Mouse (Mus musculus) neural tube, embryonic 15.5 days (tissue): ENCODE data around the gene Ago3. TPM values are rescaled to one million over a fixed set of nuclear protein-coding genes. Genes with fewer than 3 reads are reported as not detected.

Experiments
- ATAC-seq: fragments of 200-750 bp; cut with Nextera tagmentation; 2 replicates; pipeline ENCODE4 v1.8.0; 2017; ENCODE audit warnings: mild to moderate bottlenecking, moderate TSS enrichment, moderate library complexity; ENCODE audit not compliant: low FRiP score
- H3K27ac ChIP-seq: fragments of 300-500 bp; sonication (generic); replicated peaks from 2 replicates; pipeline ENCODE4 v1.5.1; 2015; ENCODE audit warnings: mild to moderate bottlenecking, inconsistent platforms
- H3K27me3 ChIP-seq: fragments of 300-500 bp; sonication (generic); replicated peaks from 2 replicates; pipeline ENCODE4 v1.6.1; 2015; ENCODE audit warnings: inconsistent platforms
- H3K36me3 ChIP-seq: fragments of 300-500 bp; sonication (generic); 2 replicates; pipeline ENCODE4 v1.6.1; 2015; ENCODE audit warnings: inconsistent platforms
- H3K4me1 ChIP-seq: fragments of 300-500 bp; sonication (generic); 2 replicates; pipeline ENCODE4 v1.6.1; 2015; ENCODE audit warnings: inconsistent platforms
- H3K4me2 ChIP-seq: fragments of 300-500 bp; sonication (generic); 2 replicates; pipeline ENCODE4 v1.6.1; 2015; ENCODE audit warnings: inconsistent platforms, mild to moderate bottlenecking, moderate library complexity
- H3K4me3 ChIP-seq: fragments of 300-500 bp; sonication (generic); replicated peaks from 2 replicates; pipeline ENCODE4 v1.5.1; 2015; ENCODE audit warnings: mild to moderate bottlenecking, inconsistent platforms
- H3K9ac ChIP-seq: fragments of 300-500 bp; sonication (generic); replicated peaks from 2 replicates; pipeline ENCODE4 v1.6.1; 2015; ENCODE audit warnings: mild to moderate bottlenecking, inconsistent platforms
- H3K9me3 ChIP-seq: fragments of 300-500 bp; sonication (generic); replicated peaks from 2 replicates; pipeline ENCODE4 v1.6.1; 2016; ENCODE audit warnings: inconsistent platforms
- WGBS: fragments of 180-500 bp; shearing (Covaris S2); methylation state at CpG from one replicate; pipeline ENCODE4 v1.1.7; 2015; ENCODE audit warnings: mixed read lengths; 5-methylcytosine and 5-hydroxymethylcytosine counted together
- polyA plus RNA-seq: library from polyadenylated mRNA; unstranded; fragments of >200 nt; fragmentation: Nextera tagmentation; extraction: Ambion mirVana; gene quantifications from 2 replicates; pipeline ENCODE4 v1.2.1, GENCODE M21; 2015

Ago3 gene
- polyA plus RNA-seq, 1 experiment from 2014 or later, result 17.1 TPM

GRCm38 (mm10) chr4:126412526-126412925, 16.8 kb downstream of the Ago3 start:
- ATAC-seq, result no peak
- Histone ChIP-seq H3K4me1 (no peaks in the 10 kb centered on the region), H3K27me3 (no peaks in the 10 kb centered on the region), H3K9ac (no peak overlapping the region), H3K36me3 (0 out of 2 replicates have a peak, but pooled peaks cover 3% of the 10 kb centered on the region), H3K4me3 (no peak overlapping the region), H3K4me2 (no peak overlapping the region), H3K27ac (no peak overlapping the region), H3K9me3 (no peaks in the 10 kb centered on the region)
- WGBS, result 94% methylated on average over 3 of the region's 3 CpGs

- no peaks in the 10 kb centered on the region for H3K9me3 ChIP-seq
- H3K27me3 ChIP-seq, result no peaks in the 10 kb centered on the region
- H3K4me2 ChIP-seq, result no peak overlapping the region
- 86% methylated on average over 9 of the region's 9 CpGs for WGBS
- peaks cover 22% of the 10 kb centered on the region for H3K36me3 ChIP-seq
- H3K4me3 ChIP-seq, result no peak overlapping the region
- H3K27ac ChIP-seq, result no peak overlapping the region
- no peaks in the 10 kb centered on the region for H3K4me1 ChIP-seq
- no peak for ATAC-seq
- no peak overlapping the region for H3K9ac ChIP-seq
Observed at GRCm38 (mm10) chr4:126371497-126371896, 57.9 kb downstream of the Ago3 start.

- H3K9ac ChIP-seq, result no peak overlapping the region
- H3K27me3 ChIP-seq, result no peaks in the 10 kb centered on the region
- no peak overlapping the region for H3K27ac ChIP-seq
- H3K4me3 ChIP-seq, result no peak overlapping the region
- H3K9me3 ChIP-seq, result no peaks in the 10 kb centered on the region
- no peaks in the 10 kb centered on the region for H3K4me1 ChIP-seq
- peaks cover 37% of the 10 kb centered on the region for H3K36me3 ChIP-seq
- 94% methylated on average over 1 of the region's 1 CpGs for WGBS
- ATAC-seq, result no peak
- no peak overlapping the region for H3K4me2 ChIP-seq
Observed at GRCm38 (mm10) chr4:126360069-126360468, 69.3 kb downstream of the Ago3 start.

- Histone ChIP-seq H3K27me3 (no peaks in the 10 kb centered on the region), H3K4me1 (no peaks in the 10 kb centered on the region), H3K4me2 (no peak overlapping the region), H3K36me3 (peaks cover 24% of the 10 kb centered on the region), H3K27ac (no peak overlapping the region), H3K9me3 (no peaks in the 10 kb centered on the region), H3K4me3 (no peak overlapping the region), H3K9ac (no peak overlapping the region)
- ATAC-seq, result no peak
- WGBS, result 85% methylated on average over 4 of the region's 4 CpGs
Observed at GRCm38 (mm10) chr4:126343451-126343850, 85.9 kb downstream of the Ago3 start.

- no peak overlapping the region for H3K4me2 ChIP-seq
- no peak overlapping the region for H3K27ac ChIP-seq
- no peaks in the 10 kb centered on the region for H3K27me3 ChIP-seq
- peaks cover 2% of the 10 kb centered on the region for H3K36me3 ChIP-seq
- H3K9me3 ChIP-seq, result no peaks in the 10 kb centered on the region
- ATAC-seq, result no peak
- no peak overlapping the region for H3K4me3 ChIP-seq
- H3K9ac ChIP-seq, result no peak overlapping the region
- no peaks in the 10 kb centered on the region for H3K4me1 ChIP-seq
- WGBS, result 50% methylated on average over 4 of the region's 4 CpGs
Observed at GRCm38 (mm10) chr4:126339461-126339860, 89.9 kb downstream of the Ago3 start.

- Histone ChIP-seq H3K9me3 (no peaks in the 10 kb centered on the region), H3K4me2 (no peak overlapping the region), H3K9ac (no peak overlapping the region), H3K36me3 (0 out of 2 replicates have a peak, but pooled peaks cover 4% of the 10 kb centered on the region), H3K4me3 (no peak overlapping the region), H3K27ac (no peak overlapping the region), H3K4me1 (no peaks in the 10 kb centered on the region), H3K27me3 (no peaks in the 10 kb centered on the region)
- ATAC-seq, result no peak
- 48% methylated on average over 3 of the region's 3 CpGs for WGBS
Observed at GRCm38 (mm10) chr4:126332358-126332757, 97.0 kb downstream of the Ago3 start.

- Histone ChIP-seq H3K9ac (no peak overlapping the region), H3K4me1 (no peaks in the 10 kb centered on the region), H3K4me3 (no peak overlapping the region), H3K27me3 (no peaks in the 10 kb centered on the region), H3K27ac (no peak overlapping the region), H3K4me2 (no peak overlapping the region), H3K36me3 (0 out of 2 replicates have a peak, but pooled peaks cover 4% of the 10 kb centered on the region), H3K9me3 (no peaks in the 10 kb centered on the region)
- 80% methylated on average over 1 of the region's 1 CpGs for WGBS
- ATAC-seq, result no peak
Observed at GRCm38 (mm10) chr4:126331751-126332150, 97.6 kb downstream of the Ago3 start.

GRCm38 (mm10) chr4:126330295-126330694, 99.1 kb downstream of the Ago3 start:
- H3K4me3 ChIP-seq, result no peak overlapping the region
- no peaks in the 10 kb centered on the region for H3K9me3 ChIP-seq
- peaks cover 3% of the 10 kb centered on the region; the same call in 1 of the 2 replicates for H3K27me3 ChIP-seq
- ATAC-seq, result no peak
- 0 out of 2 replicates have a peak, but pooled peaks cover 4% of the 10 kb centered on the region for H3K36me3 ChIP-seq
- WGBS, result 94% methylated on average over 4 of the region's 4 CpGs
- H3K27ac ChIP-seq, result no peak overlapping the region
- H3K4me1 ChIP-seq, result peaks cover 4% of the 10 kb centered on the region
- no peak overlapping the region for H3K9ac ChIP-seq
- no peak overlapping the region for H3K4me2 ChIP-seq

- 28% methylated on average over 6 of the region's 6 CpGs for WGBS
- Histone ChIP-seq H3K27ac (no peak overlapping the region), H3K36me3 (no peaks in the 10 kb centered on the region)
Observed at GRCm38 (mm10) chr4:126326036-126326435, 103.3 kb downstream of the Ago3 start.

GRCm38 (mm10) chr4:126325281-126325861, 104.0 kb downstream of the Ago3 start, which contains the start of gene Tekt2:
Gene Tekt2, minus strand, starts transcription at chr4:126325688.
- Histone ChIP-seq H3K9ac (no peak within 1 kb of the TSS), H3K27ac (no peak within 1 kb of the TSS), H3K4me3 (peak within 1 kb of the TSS; percentile 12; the same call in 1 of the 2 replicates), H3K4me2 (peak within 1 kb of the TSS; percentile 46), H3K9me3 (no peaks in the 10 kb centered on the region), H3K4me1 (peaks cover 24% of the 10 kb centered on the region), H3K36me3 (no peaks in the 10 kb centered on the region), H3K27me3 (peaks cover 23% of the 10 kb centered on the region)
- WGBS, result 11% methylated on average over 23 of the region's 23 CpGs
- no peak for ATAC-seq

More at GRCm38 (mm10) chr4:126326036-126326435, 103.3 kb downstream of the Ago3 start:
- Histone ChIP-seq H3K4me1 (peaks cover 18% of the 10 kb centered on the region), H3K9ac (no peak overlapping the region), H3K4me3 (no peak overlapping the region), H3K27me3 (peaks cover 23% of the 10 kb centered on the region), H3K4me2 (no peak overlapping the region), H3K9me3 (no peaks in the 10 kb centered on the region)
- no peak for ATAC-seq

GRCm38 (mm10) chr4:126324861-126325260, 104.5 kb downstream of the Ago3 start:
- Histone ChIP-seq H3K9ac (no peak overlapping the region), H3K27me3 (peaks cover 23% of the 10 kb centered on the region), H3K4me1 (peaks cover 29% of the 10 kb centered on the region), H3K27ac (no peak overlapping the region), H3K4me2 (peak overlapping the region; percentile 46), H3K36me3 (peaks cover under 1% of the 10 kb centered on the region; the same call in 1 of the 2 replicates), H3K4me3 (no peak overlapping the region), H3K9me3 (no peaks in the 10 kb centered on the region)
- WGBS, result 28% methylated on average over 13 of the region's 13 CpGs
- no peak for ATAC-seq

GRCm38 (mm10) chr4:126322646-126323045, 106.7 kb downstream of the Ago3 start:
- ATAC-seq, result no peak
- no peak overlapping the region for H3K4me3 ChIP-seq
- 95% methylated on average over 13 of the region's 13 CpGs for WGBS

More at GRCm38 (mm10) chr4:126322646-126323045, 106.7 kb downstream of the Ago3 start:
- peaks cover 33% of the 10 kb centered on the region for H3K4me1 ChIP-seq
- no peak overlapping the region for H3K9ac ChIP-seq
- no peaks in the 10 kb centered on the region for H3K9me3 ChIP-seq
- no peak overlapping the region for H3K27ac ChIP-seq
- no peak overlapping the region for H3K4me2 ChIP-seq
- H3K27me3 ChIP-seq, result peaks cover 23% of the 10 kb centered on the region
- H3K36me3 ChIP-seq, result peaks cover 10% of the 10 kb centered on the region
